Mouse (Mus musculus): ENCODE data around the gene Gm45140. TPM values are rescaled to one million over a fixed set of nuclear protein-coding genes. Genes with fewer than 3 reads are reported as not detected.
"Not testable (repeated sequence)": the region's sequence is repeated elsewhere in the genome, so short reads cannot be mapped to it uniquely, and the experiment has no call there.

Gene Gm45140
- polyA plus RNA-seq, 1 experiment from 2014 or later = 3.3 TPM

DNA sequence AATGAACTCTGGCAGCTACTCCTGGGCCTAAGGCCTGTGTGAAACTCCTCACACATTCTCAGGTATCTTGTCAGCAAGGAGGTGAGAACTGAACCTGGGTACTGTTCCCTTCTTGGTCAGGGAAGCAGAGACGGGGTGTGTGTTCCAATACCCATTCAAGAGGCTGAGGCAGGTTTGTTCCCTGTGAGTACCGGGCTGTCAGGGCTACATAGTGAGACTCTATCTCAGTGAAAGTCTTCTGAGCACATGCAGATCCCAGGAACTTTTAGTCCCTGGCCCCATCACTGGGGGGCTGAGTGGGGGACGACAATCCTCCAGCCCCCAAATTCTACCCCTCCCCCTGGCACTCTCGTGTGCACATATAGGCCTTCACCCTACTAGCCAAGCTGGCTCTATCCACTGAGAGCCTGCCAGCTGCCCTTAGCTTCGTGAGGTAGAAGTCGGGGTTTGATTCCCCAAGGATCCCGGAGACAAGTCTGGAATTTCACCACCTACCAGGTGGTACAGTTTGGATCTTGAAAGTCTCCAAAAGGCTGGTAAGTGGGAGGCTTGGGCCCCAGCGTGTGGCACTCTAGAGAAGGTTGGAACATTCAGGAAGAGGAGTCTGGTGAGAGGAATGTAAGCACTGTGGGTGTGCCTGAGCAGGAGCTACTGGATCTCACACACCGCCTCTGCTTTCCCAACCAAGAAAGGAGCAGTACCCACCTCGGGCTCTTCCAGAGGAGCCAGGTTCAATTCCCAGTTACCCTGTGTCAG, 54.9 kb downstream of the Gm45140 start:
- no peaks in the 10 kb centered on the region for H3K27me3 ChIP-seq (replicated peaks)
- no peak overlapping the region for H3K27ac ChIP-seq
- ATAC-seq = no peak
- no peaks in the 10 kb centered on the region for H3K36me3 ChIP-seq
- no peaks in the 10 kb centered on the region for H3K9me3 ChIP-seq
- H3K4me2 ChIP-seq (replicated peaks) = no peak overlapping the region
- H3K4me3 ChIP-seq (replicated peaks) = no peak overlapping the region
- H3K9ac ChIP-seq = no peak overlapping the region
- 0 out of 2 replicates have a peak, but pooled peaks cover 4% of the 10 kb centered on the region for H3K4me1 ChIP-seq (replicated peaks)
- 83% methylated on average over 10 of the region's 10 CpGs for WGBS

DNA sequence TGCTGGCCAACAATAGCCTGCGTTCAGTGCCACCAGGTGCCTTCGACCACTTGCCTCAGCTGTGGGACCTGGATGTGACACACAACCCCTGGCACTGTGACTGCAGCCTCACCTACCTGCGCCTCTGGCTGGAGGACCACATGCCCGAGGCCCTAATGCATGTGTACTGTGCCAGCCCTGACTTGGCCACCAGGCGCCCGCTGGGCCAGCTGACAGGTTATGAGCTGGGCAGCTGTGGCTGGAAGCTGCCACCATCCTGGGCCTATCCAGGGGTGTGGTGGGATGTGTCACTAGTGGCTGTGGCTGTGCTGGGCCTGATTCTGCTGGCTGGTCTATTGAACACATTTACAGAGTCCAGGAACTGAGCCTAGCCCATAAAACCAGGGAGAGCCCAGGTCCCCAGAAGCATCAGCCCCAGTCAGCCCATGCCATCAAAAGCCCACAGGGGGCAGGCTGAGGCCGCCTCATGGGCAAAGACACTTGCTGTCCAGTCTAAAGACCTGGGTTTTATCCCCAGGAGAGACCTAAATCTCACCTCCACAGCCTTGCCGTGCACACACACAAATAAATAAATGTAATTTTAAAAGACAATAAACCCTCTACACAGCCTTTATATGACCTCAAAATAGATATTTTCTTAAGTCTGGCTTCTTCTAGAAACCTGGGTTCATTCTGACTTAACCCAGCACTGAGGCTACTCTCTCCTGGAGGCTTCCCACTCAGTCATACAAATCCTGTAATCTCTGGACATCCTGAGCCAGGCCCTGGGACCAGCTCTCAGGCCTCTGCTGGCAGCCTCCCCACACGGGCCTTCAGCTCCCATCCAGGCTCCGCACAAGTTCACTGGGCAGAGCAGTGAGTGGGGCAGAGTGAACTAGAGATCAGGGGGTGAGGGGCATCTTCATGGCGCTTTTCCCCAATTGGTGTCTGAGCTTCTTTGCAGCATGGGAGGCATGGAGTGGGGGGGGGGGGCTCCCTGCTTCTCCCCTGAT, 56.1 kb downstream of the Gm45140 start:
- 0 out of 2 replicates have a peak, but pooled peaks cover 2% of the 10 kb centered on the region for H3K4me1 ChIP-seq (replicated peaks)
- H3K4me3 ChIP-seq (replicated peaks) = no peak overlapping the region
- H3K9me3 ChIP-seq = no peaks in the 10 kb centered on the region
- WGBS = 84% methylated on average over 11 of the region's 11 CpGs
- no peak overlapping the region for H3K27ac ChIP-seq
- no peak overlapping the region for H3K9ac ChIP-seq
- H3K4me2 ChIP-seq (replicated peaks) = no peak overlapping the region
- no peaks in the 10 kb centered on the region for H3K27me3 ChIP-seq (replicated peaks)
- no peaks in the 10 kb centered on the region for H3K36me3 ChIP-seq
- ATAC-seq = peak; percentile 49; the same call in 1 of the 2 replicates

DNA sequence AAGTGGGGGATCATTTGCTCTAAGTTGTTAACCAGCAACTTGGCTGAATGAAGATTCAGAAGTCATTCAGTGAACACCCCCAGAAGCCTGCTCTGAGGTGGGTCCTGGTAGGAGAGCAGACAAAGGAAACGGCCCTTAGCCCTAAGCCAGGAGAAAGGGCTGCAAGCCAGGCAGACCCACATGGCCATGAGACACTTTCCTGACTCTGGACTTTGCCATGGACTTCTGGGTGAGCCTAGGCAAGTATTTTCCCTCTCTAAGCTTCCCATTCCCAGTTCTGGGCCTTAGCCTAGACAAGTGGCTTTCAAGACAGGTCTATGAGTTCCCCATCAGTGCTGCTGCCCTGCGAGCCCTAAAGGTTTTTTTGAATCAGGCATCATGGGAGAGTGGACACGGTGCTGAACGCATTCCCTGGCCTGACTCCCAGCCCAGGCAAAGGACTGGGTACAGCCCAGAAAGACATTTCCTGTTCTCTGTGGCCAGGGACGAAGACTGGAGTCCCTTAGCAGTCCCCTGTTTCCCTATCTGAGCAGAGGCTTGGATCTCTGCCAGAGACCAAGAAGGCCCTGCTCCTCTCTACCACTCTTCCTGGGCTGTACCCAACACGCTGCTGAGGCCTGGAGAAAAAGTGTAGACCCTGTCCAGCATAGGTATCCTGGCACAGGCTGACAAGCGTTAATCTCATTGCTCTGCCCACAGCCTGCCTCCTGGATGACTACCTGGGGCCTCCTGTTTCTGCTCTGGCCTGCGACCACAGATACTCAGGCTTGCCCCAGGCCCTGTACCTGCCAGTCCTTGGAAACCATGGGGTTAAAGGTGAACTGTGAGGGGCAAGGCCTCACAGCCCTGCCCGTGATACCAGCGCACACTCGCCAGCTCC, 57.1 kb downstream of the Gm45140 start:
- Histone ChIP-seq H3K9me3 (no peaks in the 10 kb centered on the region), H3K9ac (no peak overlapping the region), H3K4me1 (replicated peaks) (0 out of 2 replicates have a peak, but pooled peaks cover 2% of the 10 kb centered on the region), H3K36me3 (no peaks in the 10 kb centered on the region), H3K4me3 (replicated peaks) (no peak overlapping the region), H3K4me2 (replicated peaks) (no peak overlapping the region), H3K27me3 (replicated peaks) (no peaks in the 10 kb centered on the region), H3K27ac (no peak overlapping the region)
- peak; percentile 55; the same call in 1 of the 2 replicates for ATAC-seq
- WGBS = 66% methylated on average over 11 of the region's 11 CpGs

DNA sequence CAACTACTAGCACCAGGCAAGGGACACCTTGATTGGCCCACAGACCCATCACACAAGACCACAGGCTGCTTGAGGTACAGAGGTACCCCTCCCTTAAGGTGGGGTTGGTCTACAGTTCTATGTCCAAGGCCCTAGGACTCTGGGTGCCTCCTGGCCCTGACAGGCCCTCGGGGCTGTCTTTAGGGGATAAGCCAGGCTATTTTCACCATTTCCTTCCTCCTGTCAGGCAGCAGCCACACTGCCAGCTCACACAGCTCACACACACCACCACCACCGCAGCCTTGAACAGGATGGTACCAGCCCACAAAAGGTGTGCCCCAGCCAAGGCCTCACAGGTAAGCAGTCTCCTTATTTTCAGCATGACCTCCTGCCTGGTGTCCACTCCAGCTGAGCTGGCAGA, 57.8 kb downstream of the Gm45140 start, which contains the start of gene Gp9:
TSS of gene Gp9 (plus strand) at position 231 of the 400 bp plus-strand sequence.
- H3K4me2 ChIP-seq (replicated peaks) = no peak within 1 kb of the TSS
- no peaks in the 10 kb centered on the region for H3K36me3 ChIP-seq
- WGBS = 51% methylated on average over 2 of the region's 2 CpGs
- H3K4me3 ChIP-seq (replicated peaks) = no peak within 1 kb of the TSS
- H3K27ac ChIP-seq = no peak within 1 kb of the TSS
- H3K27me3 ChIP-seq (replicated peaks) = no peaks in the 10 kb centered on the region
- no peaks in the 10 kb centered on the region for H3K9me3 ChIP-seq
- 0 out of 2 replicates have a peak, but pooled peaks cover 2% of the 10 kb centered on the region for H3K4me1 ChIP-seq (replicated peaks)
- no peak within 1 kb of the TSS for H3K9ac ChIP-seq
- ATAC-seq = peak; percentile 48

DNA sequence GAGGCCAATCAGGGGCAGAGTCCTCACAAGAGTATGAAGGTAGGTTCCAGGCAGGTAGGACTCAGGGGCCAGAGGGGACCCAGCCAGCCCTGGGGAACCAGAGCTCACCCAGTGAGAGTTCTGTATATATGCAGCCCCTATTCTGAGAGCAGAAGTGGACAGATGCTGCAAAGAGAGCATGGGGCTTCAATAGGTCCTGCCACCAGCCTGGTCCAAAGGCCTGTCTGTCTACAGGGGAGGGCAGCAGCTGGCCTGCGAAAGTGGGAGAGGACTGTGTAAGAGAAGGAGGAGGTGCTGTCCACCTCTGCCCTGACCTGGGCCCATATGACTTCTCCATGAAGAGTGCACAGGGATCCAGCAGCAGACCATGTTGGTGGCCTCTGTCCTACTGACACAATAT, 58.9 kb downstream of the Gm45140 start:
- H3K4me2 ChIP-seq (replicated peaks) = no peak overlapping the region
- H3K36me3 ChIP-seq = no peaks in the 10 kb centered on the region
- 0 out of 2 replicates have a peak, but pooled peaks cover 2% of the 10 kb centered on the region for H3K4me1 ChIP-seq (replicated peaks)
- H3K9ac ChIP-seq = no peak overlapping the region
- H3K9me3 ChIP-seq = no peaks in the 10 kb centered on the region
- no peak for ATAC-seq
- H3K27ac ChIP-seq = no peak overlapping the region
- no peak overlapping the region for H3K4me3 ChIP-seq (replicated peaks)
- 64% methylated on average over 1 of the region's 1 CpGs for WGBS
- H3K27me3 ChIP-seq (replicated peaks) = no peaks in the 10 kb centered on the region

DNA sequence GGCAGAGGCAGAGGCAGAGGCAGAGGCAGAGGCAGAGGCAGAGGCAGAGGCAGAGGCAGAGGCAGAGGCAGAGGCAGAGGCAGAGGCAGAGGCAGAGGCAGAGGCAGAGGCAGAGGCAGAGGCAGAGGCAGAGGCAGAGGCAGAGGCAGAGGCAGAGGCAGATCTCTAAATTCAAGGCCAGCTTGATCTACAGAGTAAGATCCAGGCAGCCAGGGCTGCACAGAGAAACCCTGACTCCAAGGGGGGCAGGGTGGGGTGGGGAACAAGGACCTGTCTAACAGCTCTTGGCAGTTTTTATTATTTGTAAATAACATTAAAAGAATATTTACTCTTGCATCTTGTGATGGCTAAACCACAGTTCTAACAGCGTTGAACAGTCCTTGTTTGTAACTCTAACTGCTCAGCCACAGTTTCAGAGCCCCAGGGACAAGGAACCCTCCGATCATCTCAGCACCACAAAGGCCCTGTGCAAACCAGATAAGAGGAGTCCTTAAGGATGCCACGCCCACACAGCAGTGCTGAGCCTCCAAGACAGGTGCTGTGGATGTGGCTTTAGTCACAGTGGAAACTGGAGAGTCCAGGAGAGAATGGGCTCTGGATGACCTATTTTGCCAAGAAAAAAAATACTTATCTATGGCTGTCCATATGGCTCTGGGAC, 59.9 kb downstream of the Gm45140 start:
- H3K27me3 ChIP-seq (replicated peaks) = no peaks in the 10 kb centered on the region
- 0 out of 2 replicates have a peak, but pooled peaks cover 2% of the 10 kb centered on the region for H3K4me1 ChIP-seq (replicated peaks)
- H3K4me2 ChIP-seq (replicated peaks) = no peak overlapping the region
- 51% methylated on average over 3 of the region's 3 CpGs for WGBS
- no peak overlapping the region for H3K4me3 ChIP-seq (replicated peaks)
- H3K9ac ChIP-seq = no peak overlapping the region
- peak; percentile 70; the same call in 1 of the 2 replicates for ATAC-seq
- H3K9me3 ChIP-seq = no peaks in the 10 kb centered on the region
- H3K27ac ChIP-seq = no peak overlapping the region
- H3K36me3 ChIP-seq = no peaks in the 10 kb centered on the region

DNA sequence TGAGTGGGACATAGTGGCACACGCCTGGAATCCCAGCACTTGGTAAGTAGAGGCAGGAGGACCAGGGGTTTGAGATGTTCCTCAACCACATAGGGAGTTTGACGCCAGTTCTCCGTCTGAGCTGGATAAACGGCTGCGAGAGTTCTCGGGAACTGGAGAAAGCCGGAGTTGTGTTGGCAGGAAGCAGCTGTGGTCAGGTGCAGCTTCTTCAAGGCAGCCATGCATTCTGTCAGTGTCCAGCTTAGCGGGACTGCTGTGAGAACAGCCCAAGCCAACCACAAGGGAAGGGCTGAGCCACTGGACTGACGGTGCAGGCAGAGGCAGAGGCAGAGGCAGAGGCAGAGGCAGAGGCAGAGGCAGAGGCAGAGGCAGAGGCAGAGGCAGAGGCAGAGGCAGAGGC, 60.7 kb downstream of the Gm45140 start:
- no peak for ATAC-seq
- H3K36me3 ChIP-seq = no peaks in the 10 kb centered on the region
- H3K27ac ChIP-seq = no peak overlapping the region
- no peak overlapping the region for H3K9ac ChIP-seq
- no peak overlapping the region for H3K4me2 ChIP-seq (replicated peaks)
- WGBS = 85% methylated on average over 9 of the region's 9 CpGs
- H3K4me1 ChIP-seq (replicated peaks) = 0 out of 2 replicates have a peak, but pooled peaks cover 2% of the 10 kb centered on the region
- no peak overlapping the region for H3K4me3 ChIP-seq (replicated peaks)
- H3K27me3 ChIP-seq (replicated peaks) = no peaks in the 10 kb centered on the region
- no peaks in the 10 kb centered on the region for H3K9me3 ChIP-seq

DNA sequence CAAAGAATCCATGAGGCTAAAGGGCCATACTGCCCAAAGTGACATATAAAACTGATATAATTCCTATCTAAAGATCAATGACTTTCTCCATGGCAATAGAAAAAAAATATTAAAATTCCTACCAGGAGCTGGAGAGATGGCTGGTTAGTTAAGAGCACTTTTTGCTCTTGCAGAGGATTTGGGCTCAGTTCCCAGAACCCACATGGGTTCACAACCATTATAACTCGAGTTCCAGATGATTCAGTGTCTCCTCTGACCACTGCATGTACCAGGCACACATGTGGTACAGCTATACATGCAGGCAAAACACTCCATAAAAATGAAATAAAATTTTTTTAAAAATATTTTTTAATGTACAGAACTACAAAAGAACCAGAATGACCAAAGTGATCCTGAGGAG, 61.1 kb downstream of the Gm45140 start:
- H3K27ac ChIP-seq = no peak overlapping the region
- H3K4me2 ChIP-seq (replicated peaks) = no peak overlapping the region
- ATAC-seq = no peak
- H3K9me3 ChIP-seq = no peaks in the 10 kb centered on the region
- 0 out of 2 replicates have a peak, but pooled peaks cover 2% of the 10 kb centered on the region for H3K4me1 ChIP-seq (replicated peaks)
- no peaks in the 10 kb centered on the region for H3K27me3 ChIP-seq (replicated peaks)
- H3K9ac ChIP-seq = no peak overlapping the region
- no peak overlapping the region for H3K4me3 ChIP-seq (replicated peaks)
- no peaks in the 10 kb centered on the region for H3K36me3 ChIP-seq
- 54% methylated on average over 1 of the region's 1 CpGs for WGBS

DNA sequence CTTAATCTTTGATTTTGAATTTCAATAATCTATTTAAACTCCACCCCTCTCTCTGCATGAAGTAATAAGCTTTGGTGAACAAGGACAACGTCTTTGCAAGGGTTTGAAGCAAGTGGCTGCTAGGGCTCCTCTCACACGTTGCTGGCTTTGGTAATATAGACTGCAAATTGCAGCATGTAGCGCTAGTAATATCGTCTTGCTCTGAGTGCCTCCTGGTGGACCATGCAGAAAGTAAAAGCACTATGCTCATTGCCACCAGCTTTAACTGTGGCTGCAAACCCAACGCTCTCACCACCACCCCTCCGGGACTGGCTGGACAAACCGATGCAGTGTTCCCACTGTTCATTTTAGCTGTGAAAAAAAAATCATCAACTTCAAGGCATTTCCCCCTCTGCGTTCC, 65.0 kb downstream of the Gm45140 start:
- H3K4me2 ChIP-seq (replicated peaks) = no peak overlapping the region
- no peaks in the 10 kb centered on the region for H3K4me1 ChIP-seq (replicated peaks)
- H3K27ac ChIP-seq = no peak overlapping the region
- no peak for ATAC-seq
- no peaks in the 10 kb centered on the region for H3K9me3 ChIP-seq
- no peak overlapping the region for H3K4me3 ChIP-seq (replicated peaks)
- no peak overlapping the region for H3K9ac ChIP-seq
- H3K27me3 ChIP-seq (replicated peaks) = no peaks in the 10 kb centered on the region
- no peaks in the 10 kb centered on the region for H3K36me3 ChIP-seq
- WGBS = 49% methylated on average over 8 of the region's 8 CpGs

DNA sequence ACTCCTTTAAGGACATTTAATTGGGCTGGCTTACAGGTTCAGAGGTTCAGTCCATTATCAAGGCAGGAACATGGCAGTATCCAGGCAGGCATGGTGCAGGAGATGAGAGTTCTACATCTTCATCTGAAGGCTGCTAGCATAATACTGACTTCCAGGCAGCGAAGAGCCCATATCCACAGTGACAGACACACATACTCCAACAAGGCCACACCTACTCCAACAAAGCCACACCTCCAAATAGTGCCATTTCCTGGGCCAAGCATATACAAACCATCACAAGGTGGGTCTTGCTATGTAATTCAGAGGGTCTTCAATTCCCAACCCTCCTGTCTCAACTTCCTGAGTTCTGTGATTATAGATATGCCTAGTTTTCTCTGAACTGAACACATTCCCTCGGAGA, 71.3 kb downstream of the Gm45140 start:
- WGBS = 98% methylated on average over 2 of the region's 2 CpGs
- H3K9ac ChIP-seq; H3K27me3 ChIP-seq (replicated peaks); H3K36me3 ChIP-seq; H3K27ac ChIP-seq; H3K4me1 ChIP-seq (replicated peaks); ATAC-seq; H3K9me3 ChIP-seq; H3K4me3 ChIP-seq (replicated peaks); H3K4me2 ChIP-seq (replicated peaks): not testable (repeated sequence)

All from intestine, embryonic 15.5 days (tissue).